Mouse (Mus musculus) neural tube, postnatal 0 days (tissue): ENCODE measurements around the gene Hint2. TPM values are rescaled to one million over a fixed set of nuclear protein-coding genes. Genes with fewer than 3 reads are reported as not detected.

Source experiments
- microRNA-seq: library from miRNA; unstranded; fragments of <30 nt; microRNA quantifications from one replicate; pipeline ENCODE4, GENCODE M21; 2016
- polyA plus RNA-seq: library from polyadenylated mRNA; unstranded; fragments of >200 nt; fragmentation: Nextera tagmentation; extraction: Ambion mirVana; gene quantifications from 2 replicates; pipeline ENCODE4 v1.2.1, GENCODE M21; 2015

Hint2 gene
- 88.3 and 108 TPM in 2 replicates for polyA plus RNA-seq

GRCm38 (mm10) chr4:43656339-43657109 is at the start of gene Hint2:
Hint2 (minus strand) TSS chr4:43656466.

DNA sequence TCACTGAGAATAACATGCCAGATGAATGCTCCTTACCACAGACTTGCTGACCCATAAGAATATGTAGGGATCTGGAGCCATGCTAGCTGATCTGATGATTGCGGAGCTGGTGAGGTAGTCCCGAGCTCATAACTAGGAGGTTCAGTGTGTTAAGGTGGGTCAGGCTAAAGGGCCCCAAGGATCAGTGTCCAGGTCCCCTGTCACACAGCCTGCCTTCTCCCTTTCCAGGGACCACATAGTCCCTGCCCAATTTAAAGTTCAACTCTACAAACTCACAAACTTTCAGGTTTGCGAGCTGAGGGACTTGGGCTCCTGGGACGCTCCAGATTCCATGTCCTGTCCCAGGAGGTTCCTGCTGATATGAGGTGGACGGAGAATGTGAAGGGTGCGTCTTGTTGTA is 44.4 kb upstream of the Hint2 start, which contains the start of gene Olfr70:
Olfr70 (minus strand) TSS at position 101 of the 400 bp plus-strand sequence.

DNA sequence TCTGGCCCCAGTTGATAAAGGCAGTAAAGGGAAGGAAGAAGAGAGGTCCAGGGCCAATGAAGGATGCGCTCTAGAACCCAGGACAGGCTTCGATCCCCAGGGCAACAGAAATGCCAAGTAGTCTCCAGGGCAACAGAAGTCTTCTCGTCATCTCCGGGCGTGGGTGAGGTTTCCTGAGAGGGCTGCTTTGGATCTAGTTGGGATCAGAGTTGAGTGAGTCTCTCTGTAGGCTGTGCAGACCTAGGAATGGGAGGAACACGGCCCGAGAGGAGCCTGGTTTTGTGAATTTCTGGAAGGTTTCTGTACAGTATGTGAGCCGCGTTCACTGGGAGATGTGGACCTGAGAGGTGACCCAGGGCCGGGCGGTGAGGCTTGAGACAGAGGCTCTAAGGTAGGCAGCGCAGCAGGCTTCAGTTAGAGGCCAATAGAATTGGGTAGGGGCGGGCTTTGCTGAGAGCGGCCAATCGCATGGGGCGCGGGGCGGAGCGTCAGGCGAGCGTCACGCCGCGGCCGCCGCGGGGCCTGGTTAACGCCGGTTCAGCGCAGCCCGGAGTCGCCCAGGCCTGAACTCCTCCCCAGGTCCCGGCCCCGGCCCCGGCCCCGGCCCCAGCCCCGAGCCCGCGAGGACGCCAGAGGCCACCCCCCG is 12.6 kb upstream of the Hint2 start, which contains the start of the genes Tmem8b and Fam221b:
Tmem8b (plus strand) TSS at position 190 of the 646 bp plus-strand sequence.
Fam221b (minus strand) TSS at position 364 of the 646 bp plus-strand sequence.

DNA sequence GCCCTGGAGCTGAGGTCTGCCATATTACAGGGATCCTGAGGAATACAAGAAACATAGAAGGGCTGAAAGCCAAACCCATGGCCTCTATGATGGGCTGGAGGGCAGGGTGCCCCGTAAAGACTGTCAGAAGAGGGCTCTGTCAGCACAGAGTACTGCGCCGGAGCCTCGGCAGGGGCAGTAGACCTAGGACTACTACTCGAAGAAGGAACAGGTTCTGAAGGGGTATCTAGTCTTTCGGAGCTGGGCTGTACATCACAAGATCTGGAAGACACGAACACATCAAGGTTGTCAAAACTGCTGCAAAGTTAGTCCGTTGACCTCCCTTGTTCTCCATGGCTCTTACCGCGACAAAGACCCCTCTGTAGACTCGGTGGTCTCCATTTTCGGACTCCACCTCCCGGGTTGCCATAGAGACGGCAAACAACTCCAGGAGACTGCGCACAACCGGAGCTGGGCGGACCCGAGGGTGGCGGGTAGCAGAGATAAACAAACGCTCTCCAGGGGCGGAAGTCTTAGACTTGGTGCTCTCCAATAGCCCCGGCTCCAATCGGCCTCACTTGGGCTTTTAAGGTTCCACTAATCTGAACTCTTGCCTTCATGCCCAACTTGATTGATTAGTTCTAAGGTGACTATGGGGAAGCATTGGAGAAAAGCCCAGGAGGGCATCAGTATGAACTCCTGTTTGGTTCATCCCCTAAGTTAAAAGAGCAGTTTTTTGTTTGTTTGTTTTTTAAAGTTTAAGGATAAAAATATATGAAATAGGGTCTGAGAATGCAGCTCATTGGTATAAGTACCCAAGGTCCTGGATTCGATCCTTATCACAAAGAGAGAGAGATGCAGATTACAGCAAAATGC is 2.9 kb downstream of the Hint2 start, which contains the start of gene Spag8:
Spag8 (minus strand) TSS at position 434 of the 855 bp plus-strand sequence.

DNA sequence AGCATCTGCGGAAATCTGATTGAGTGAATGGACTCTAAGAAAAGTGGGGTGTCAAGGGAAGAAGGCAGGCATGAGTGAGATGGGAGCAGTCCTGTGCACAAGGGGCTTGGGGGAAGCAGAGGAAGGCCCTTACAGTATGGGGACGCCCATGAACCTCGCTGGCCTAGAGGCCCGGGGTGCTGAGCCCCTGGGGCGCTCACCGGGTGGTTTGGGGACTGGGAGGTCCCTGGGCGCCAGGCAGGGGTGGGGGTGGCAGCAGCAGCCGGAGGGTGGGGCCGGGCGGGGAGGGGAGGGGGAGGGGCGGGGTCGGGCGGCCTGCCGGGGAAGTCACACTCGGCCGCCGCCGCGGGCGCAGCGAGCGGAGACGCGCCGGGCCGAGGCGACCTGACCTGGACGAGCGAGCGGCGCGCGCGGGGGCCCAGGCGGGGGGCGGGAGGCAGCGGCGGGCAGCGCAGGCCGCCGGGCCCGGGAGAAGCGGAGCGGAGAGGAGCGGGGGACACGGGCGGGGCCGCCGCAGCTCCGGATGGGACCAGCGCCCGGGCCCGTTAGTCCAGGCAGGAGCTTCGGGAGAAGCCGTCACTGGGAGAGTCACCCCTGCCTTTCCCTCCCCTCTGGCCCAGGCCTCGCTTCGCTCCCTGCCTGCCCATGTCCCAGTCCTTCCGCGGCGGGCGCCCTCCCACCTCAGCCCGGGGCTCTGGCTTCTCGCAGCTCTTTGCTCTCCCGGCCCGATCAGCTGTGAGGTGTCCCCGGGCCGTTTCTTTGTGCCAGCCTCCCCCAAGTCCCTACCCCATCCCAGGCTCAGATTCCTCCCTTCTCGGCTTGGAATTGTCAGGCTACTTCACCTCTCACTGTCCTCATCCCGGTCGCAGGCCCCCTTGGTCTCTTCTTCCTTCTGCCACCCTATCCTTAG is 25.0 kb downstream of the Hint2 start, which contains the start of gene Npr2:
Npr2 (plus strand) TSS at position 890 of the 910 bp plus-strand sequence.

Small RNA genes lying within 50 kb of the gene (microRNA-seq; reads per million reads assigned to microRNA genes)
- gene Gm25262: not detected

Other genes with a start within 250 kb of the Hint2 start
- gene Fam166b, start 227.3 kb downstream of the Hint2 start, polyA plus RNA-seq: 3.3 and 4.0 TPM in 2 replicates
- gene Tesk1, start 214.5 kb downstream of the Hint2 start, polyA plus RNA-seq: 23.4 and 24.1 TPM in 2 replicates
- gene Cd72, start 201.8 kb downstream of the Hint2 start, polyA plus RNA-seq: 3.3 and 5.4 TPM in 2 replicates
- gene Sit1, start 172.7 kb downstream of the Hint2 start, polyA plus RNA-seq: not detected in 2 replicates
- 110 and 113 TPM in 2 replicates for gene Ccdc107, start 163.6 kb downstream of the Hint2 start, polyA plus RNA-seq
- 2.9 and 3.9 TPM in 2 replicates for gene Arhgef39, start 156.8 kb downstream of the Hint2 start, polyA plus RNA-seq
- gene Car9, start 149.5 kb downstream of the Hint2 start, polyA plus RNA-seq: 0.23 and 0.37 TPM in 2 replicates
- 10.8 and 12.2 TPM in 2 replicates for gene Tpm2, start 132.7 kb downstream of the Hint2 start, polyA plus RNA-seq
- 77.3 and 93.8 TPM in 2 replicates for gene Creb3, start 94.1 kb downstream of the Hint2 start, polyA plus RNA-seq
- 75.4 and 77.1 TPM in 2 replicates for gene Tln1, start 93.8 kb downstream of the Hint2 start, polyA plus RNA-seq
- 12.9 and 14.9 TPM in 2 replicates for gene Rgp1, start 77.8 kb downstream of the Hint2 start, polyA plus RNA-seq
- 48.6 and 54.6 TPM in 2 replicates for gene Gba2, start 77.6 kb downstream of the Hint2 start, polyA plus RNA-seq
- gene Msmp, start 72.0 kb downstream of the Hint2 start, polyA plus RNA-seq: 0.38 and 2.0 TPM in 2 replicates
- 10.6 and 12.2 TPM in 2 replicates for gene Npr2, start 24.5 kb downstream of the Hint2 start, polyA plus RNA-seq
- 5.6 and 5.7 TPM in 2 replicates for gene Spag8, start 2.9 kb downstream of the Hint2 start, polyA plus RNA-seq
- gene Tmem8b, start 12.5 kb upstream of the Hint2 start, polyA plus RNA-seq: 10.1 and 10.2 TPM in 2 replicates
- gene Fam221b, start 12.7 kb upstream of the Hint2 start, polyA plus RNA-seq: 1.6 and 2.0 TPM in 2 replicates
- not detected in 2 replicates for gene Olfr70, start 44.3 kb upstream of the Hint2 start, polyA plus RNA-seq
- not detected in 2 replicates for gene Olfr71, start 53.8 kb upstream of the Hint2 start, polyA plus RNA-seq
- 1.1 and 1.3 TPM in 2 replicates for gene Hrct1, start 70.7 kb upstream of the Hint2 start, polyA plus RNA-seq
- 0.14 and 0.17 TPM in 2 replicates for gene Spaar, start 73.6 kb upstream of the Hint2 start, polyA plus RNA-seq
- gene Olfr159, start 114.5 kb upstream of the Hint2 start, polyA plus RNA-seq: not detected in 2 replicates
- not detected in 2 replicates for gene Olfr156, start 167.4 kb upstream of the Hint2 start, polyA plus RNA-seq
- not detected in 2 replicates for gene Olfr157, start 183.7 kb upstream of the Hint2 start, polyA plus RNA-seq
- not detected in 2 replicates for gene Olfr155, start 195.1 kb upstream of the Hint2 start, polyA plus RNA-seq
- gene Reck, start 219.1 kb upstream of the Hint2 start, polyA plus RNA-seq: 5.6 and 5.7 TPM in 2 replicates